ENCODE assay signal across 11 mouse cellular contexts in the genomic region with DNA sequence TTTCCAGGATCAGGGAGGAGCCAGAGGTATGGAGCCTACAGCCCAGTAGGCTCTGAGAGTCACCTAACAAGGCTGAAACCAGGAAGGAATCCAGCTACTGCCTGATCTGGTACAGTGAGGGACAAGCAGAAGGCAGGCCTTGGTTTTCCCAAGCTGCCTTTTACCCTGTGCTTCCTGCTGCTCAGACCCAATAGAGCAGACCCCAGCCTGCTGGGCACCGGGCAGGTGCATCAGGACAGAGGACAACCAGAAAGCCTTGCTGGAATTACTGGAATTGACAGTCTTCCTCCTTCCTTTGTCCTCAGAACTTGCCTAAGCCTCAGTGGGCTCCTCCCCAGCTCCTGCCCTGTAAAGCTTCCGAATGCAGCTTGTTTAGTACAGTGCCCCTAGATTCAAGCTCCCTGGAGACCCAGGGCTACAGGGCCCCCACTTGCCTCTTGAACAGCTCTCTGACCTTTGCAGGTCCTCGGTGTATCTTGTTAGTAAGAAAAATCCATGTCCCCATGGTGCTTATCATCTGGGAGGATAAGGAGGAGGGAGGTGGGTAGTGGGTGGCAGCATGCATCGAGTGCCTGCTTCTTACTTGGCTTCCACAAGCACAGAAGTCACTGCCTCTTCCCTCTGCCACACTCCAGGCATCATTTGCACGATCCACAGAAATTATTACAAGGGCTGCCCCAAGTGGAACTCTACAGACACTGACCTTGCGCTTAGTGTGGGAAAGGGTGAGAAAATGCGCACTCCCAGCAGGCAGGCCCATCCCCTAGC. TPM values are rescaled to one million over a fixed set of nuclear protein-coding genes. Genes with fewer than 3 reads are reported as not detected.
DNase-seq lines count a peak whose midpoint lies in the region; ATAC-seq lines count a peak whose summit lies in the region.
"Had no signal": no experiment of that assay in that cellular context is flagged by ENCODE, and none has a peak within 500 bp of the region (broad histone marks: within the 10 kb centered on the region; RNA-seq: fewer than 3 reads in every experiment).

No protein-coding gene starts in this region.

- H3K36me3 ChIP-seq in hindbrain, embryonic 10.5 days, result no peaks in the 10 kb centered on the region
- H3K36me3 ChIP-seq in hindbrain, embryonic 11.5 days (ENCODE audit: control insufficient read depth, insufficient read depth, low read length), result no peaks in the 10 kb centered on the region
- H3K36me3 ChIP-seq in limb, embryonic 15.5 days, result no peaks in the 10 kb centered on the region
- H3K36me3 ChIP-seq: embryonic facial prominence, embryonic 12.5 days had no signal

- H3K27me3 ChIP-seq in hindbrain, embryonic 10.5 days (ENCODE audit: insufficient read depth, poor library complexity, severe bottlenecking), result no peaks in the 10 kb centered on the region
- no peaks in the 10 kb centered on the region for H3K27me3 ChIP-seq in hindbrain, embryonic 11.5 days (ENCODE audit: control insufficient read depth, insufficient read depth, low read length)
- no peaks in the 10 kb centered on the region for H3K27me3 ChIP-seq in limb, embryonic 15.5 days
- H3K27me3 ChIP-seq: embryonic facial prominence, embryonic 12.5 days had no signal

- H3K9ac ChIP-seq in hindbrain, embryonic 11.5 days (ENCODE audit: low read depth, low read length), result no peak overlapping the region
- H3K9ac ChIP-seq in limb, embryonic 15.5 days, result 0 out of 2 replicates have a peak overlapping the region, but pooled peaks have one; percentile 20
- H3K9ac ChIP-seq: embryonic facial prominence, embryonic 12.5 days had no signal

- no peak overlapping the region for H3K4me3 ChIP-seq in hindbrain, embryonic 10.5 days
- H3K4me3 ChIP-seq in hindbrain, embryonic 11.5 days (ENCODE audit: low read depth, low read length), result no peak overlapping the region
- H3K4me3 ChIP-seq in limb, embryonic 15.5 days, result no peak overlapping the region
- H3K4me3 ChIP-seq: embryonic facial prominence, embryonic 12.5 days had no signal

- no peak for DNase-seq in hindbrain, embryonic 10.5 days (ENCODE audit: low spot score)
- no peak for DNase-seq in hindbrain, embryonic 11.5 days (ENCODE audit: low spot score)
- DNase-seq in testis, postnatal 10 days (ENCODE audit: low spot score), result peak; percentile 26
- DNase-seq in testis, postnatal 14 days (ENCODE audit: low spot score), result no peak
- no peak for DNase-seq in left cerebral cortex, adult 18-20 months (ENCODE audit: low spot score in 2 of 2)
- DNase-seq: cerebellum, adult 11 months; gastrocnemius, postnatal 10 days; right cerebral cortex, postnatal 4 days had no signal

- H3K9me3 ChIP-seq in hindbrain, embryonic 10.5 days, result no peaks in the 10 kb centered on the region
- H3K9me3 ChIP-seq in hindbrain, embryonic 11.5 days (ENCODE audit: control insufficient read depth, low read length), result no peaks in the 10 kb centered on the region
- no peaks in the 10 kb centered on the region for H3K9me3 ChIP-seq in limb, embryonic 15.5 days
- H3K9me3 ChIP-seq: embryonic facial prominence, embryonic 12.5 days had no signal

- no peak for ATAC-seq in hindbrain, embryonic 11.5 days (ENCODE audit: low FRiP score)
- ATAC-seq in limb, embryonic 15.5 days (ENCODE audit: insufficient number of reproducible peaks, low FRiP score, low TSS enrichment, low read depth), result no peak
- no peak for ATAC-seq in erythroblast, adult 5-6 weeks (replicated peaks; ENCODE audit: low FRiP score, poor library complexity, severe bottlenecking)

- no peak overlapping the region for H3K4me2 ChIP-seq in hindbrain, embryonic 11.5 days (replicated peaks; ENCODE audit: low read depth, low read length)
- 0 out of 2 replicates have a peak overlapping the region, but pooled peaks have one; percentile 6 for H3K4me2 ChIP-seq in limb, embryonic 15.5 days
- H3K4me2 ChIP-seq: embryonic facial prominence, embryonic 12.5 days had no signal

- peak overlapping the region; percentile 24 for H3K27ac ChIP-seq in hindbrain, embryonic 10.5 days
- H3K27ac ChIP-seq in hindbrain, embryonic 11.5 days (ENCODE audit: low read depth, low read length), result no peak overlapping the region
- H3K27ac ChIP-seq in limb, embryonic 15.5 days, result peak overlapping the region; percentile 79
- H3K27ac ChIP-seq: embryonic facial prominence, embryonic 12.5 days had no signal

- peaks cover 27% of the 10 kb centered on the region for H3K4me1 ChIP-seq in hindbrain, embryonic 10.5 days (replicated peaks)
- H3K4me1 ChIP-seq in hindbrain, embryonic 11.5 days (replicated peaks; ENCODE audit: control insufficient read depth, insufficient read depth, low read length), result no peaks in the 10 kb centered on the region
- H3K4me1 ChIP-seq in limb, embryonic 15.5 days, result peaks cover 45% of the 10 kb centered on the region

- WGBS in hindbrain, embryonic 10.5 days, result 48% methylated on average over 7 of the region's 7 CpGs
- 51% methylated on average over 7 of the region's 7 CpGs for WGBS in hindbrain, embryonic 11.5 days
- 41% methylated on average over 7 of the region's 7 CpGs for WGBS in limb, embryonic 15.5 days

RNA-seq across cellular contexts. Expression of gene Afdn, which starts 17.2 kb away (rescaled TPM):
- 71.0 and 72.2 TPM in 2 replicates for polyA plus RNA-seq in hindbrain, embryonic 10.5 days (2016; fragmentation: Nextera tagmentation; extraction: Ambion mirVana)
- 108 and 123 TPM in 2 replicates for polyA plus RNA-seq in hindbrain, embryonic 11.5 days (2014; fragmentation: Nextera tagmentation; extraction: Ambion mirVana)
- 71.2 and 79.9 TPM in 2 replicates for polyA plus RNA-seq in limb, embryonic 15.5 days (2015; fragmentation: Nextera tagmentation; extraction: Ambion mirVana)
- 1.7 and 2.5 TPM in 2 replicates for total RNA-seq in erythroblast, adult 5-6 weeks (2015; ENCODE audit: low replicate concordance)
- total RNA-seq in erythroblast, adult 5-6 weeks (2017; ENCODE audit: low replicate concordance), result 2.2 and 13.6 TPM in 2 replicates
- total RNA-seq in left cerebral cortex, adult 18-20 months (2021), result 100 to 1,000 TPM; 114 TPM

RNA-seq across cellular contexts. Expression of gene Tcte2, which starts 18.5 kb away (rescaled TPM):
- polyA plus RNA-seq in hindbrain, embryonic 10.5 days (2016; fragmentation: Nextera tagmentation; extraction: Ambion mirVana), result 4.4 and 7.5 TPM in 2 replicates
- 9.1 and 16.8 TPM in 2 replicates for polyA plus RNA-seq in hindbrain, embryonic 11.5 days (2014; fragmentation: Nextera tagmentation; extraction: Ambion mirVana)
- 3.4 and 4.5 TPM in 2 replicates for polyA plus RNA-seq in limb, embryonic 15.5 days (2015; fragmentation: Nextera tagmentation; extraction: Ambion mirVana)
- 2.9 TPM in 1 of 2 replicates, not detected in the other for total RNA-seq in erythroblast, adult 5-6 weeks (2015; ENCODE audit: low replicate concordance)
- not detected in 2 replicates for total RNA-seq in erythroblast, adult 5-6 weeks (2017; ENCODE audit: low replicate concordance)
- 10 to 100 TPM; 22.2 to 25.0 TPM for total RNA-seq in left cerebral cortex, adult 18-20 months (2021)
